Mouse (Mus musculus) MN1 (cell line): ENCODE data around the gene Speer3.
"Not testable (repeated sequence)": the region's sequence is repeated elsewhere in the genome, so short reads cannot be mapped to it uniquely, and the experiment has no call there.

Experiments
- DNase-seq: peaks from one replicate; pipeline ENCODE4 v3.0.0-alpha.2; 2016; ENCODE audit warnings: low spot score

Speer3 gene

GRCm38 (mm10) chr5:13791319-13791718, at the start of gene Speer3:
Gene Speer3, plus strand, starts transcription at chr5:13791619.
- no peak for DNase-seq

- not testable (repeated sequence) for DNase-seq
These were observed 19.1 kb downstream of the Speer3 start for GRCm38 (mm10) chr5:13810496-13810895.

GRCm38 (mm10) chr5:13825108-13825507, 33.7 kb downstream of the Speer3 start:
- DNase-seq: no peak

- no peak for DNase-seq
These were observed 35.3 kb downstream of the Speer3 start for GRCm38 (mm10) chr5:13826708-13827107.

GRCm38 (mm10) chr5:13844317-13844716, 52.9 kb downstream of the Speer3 start:
- no peak for DNase-seq
